In genomic region chr4:150590621-150591282, GRCm38 (mm10) we compare ENCODE assay signal across 14 mouse cellular contexts.
A peak's percentile ranks its signal among the peaks of the same experiment; 100 is the strongest.
DNase-seq lines count a peak whose midpoint lies in the region; ATAC-seq and TF ChIP-seq lines count a peak whose summit lies in the region.
"Had no signal": no experiment of that assay in that cellular context is flagged by ENCODE, and none has a peak within 500 bp of the region (broad histone marks: within the 10 kb centered on the region; RNA-seq: fewer than 3 reads in every experiment).

No protein-coding gene starts in this region.

- DNase-seq in hindbrain, postnatal 0 days (ENCODE audit: low spot score) = no peak
- DNase-seq in midbrain, postnatal 0 days (ENCODE audit: low spot score) = no peak
- DNase-seq in kidney, postnatal 10 days = peak; percentile 63
- no peak for DNase-seq in layer of hippocampus, adult 8-10 months (ENCODE audit: low spot score in 2 of 2)
- DNase-seq in frontal cortex, postnatal 14 days (ENCODE audit: low spot score in 2 of 2) = no peak
- DNase-seq: adrenal gland, adult 2 months; heart, adult 2 months; retina, postnatal 1 day; thymus, postnatal 4 days had no signal

- no peak for TF ChIP-seq CTCF in hindbrain, postnatal 0 days (IDR thresholded peaks at IDR 0.05; ENCODE audit: low read depth)
- no peak for TF ChIP-seq CTCF in midbrain, postnatal 0 days (IDR thresholded peaks at IDR 0.05)

- no peaks in the 10 kb centered on the region for H3K27me3 ChIP-seq in hindbrain, embryonic 12.5 days
- no peaks in the 10 kb centered on the region for H3K27me3 ChIP-seq in hindbrain, postnatal 0 days (ENCODE audit: insufficient read depth, low read length)
- no peaks in the 10 kb centered on the region for H3K27me3 ChIP-seq in midbrain, embryonic 16.5 days (ENCODE audit: control insufficient read depth, insufficient read depth, low read depth, low read length)
- no peaks in the 10 kb centered on the region for H3K27me3 ChIP-seq in midbrain, postnatal 0 days (ENCODE audit: insufficient read depth, low read length)
- no peaks in the 10 kb centered on the region for H3K27me3 ChIP-seq in stomach, embryonic 15.5 days (replicated peaks)

- peaks cover 29% of the 10 kb centered on the region for H3K4me1 ChIP-seq in hindbrain, embryonic 12.5 days
- peaks cover 13% of the 10 kb centered on the region for H3K4me1 ChIP-seq in hindbrain, postnatal 0 days (ENCODE audit: insufficient read depth, low read length)
- peaks cover 31% of the 10 kb centered on the region for H3K4me1 ChIP-seq in midbrain, embryonic 16.5 days (ENCODE audit: control insufficient read depth, insufficient read depth, low read length)
- peaks cover 7% of the 10 kb centered on the region; the same call in 1 of the 2 replicates for H3K4me1 ChIP-seq in midbrain, postnatal 0 days (ENCODE audit: insufficient read depth, low read length)
- H3K4me1 ChIP-seq in stomach, embryonic 15.5 days = peaks cover 48% of the 10 kb centered on the region

- no peak for ATAC-seq in hindbrain, embryonic 12.5 days (ENCODE audit: low FRiP score)
- ATAC-seq in hindbrain, postnatal 0 days = no peak
- ATAC-seq in midbrain, embryonic 16.5 days = no peak
- ATAC-seq in midbrain, postnatal 0 days (ENCODE audit: low FRiP score) = no peak
- no peak for ATAC-seq in stomach, embryonic 15.5 days (ENCODE audit: insufficient read depth, low FRiP score, low read depth)

- H3K36me3 ChIP-seq in hindbrain, embryonic 12.5 days = no peaks in the 10 kb centered on the region
- no peaks in the 10 kb centered on the region for H3K36me3 ChIP-seq in hindbrain, postnatal 0 days (ENCODE audit: insufficient read depth, low read length)
- no peaks in the 10 kb centered on the region for H3K36me3 ChIP-seq in midbrain, embryonic 16.5 days (ENCODE audit: control insufficient read depth, insufficient read depth, low read length)
- no peaks in the 10 kb centered on the region for H3K36me3 ChIP-seq in midbrain, postnatal 0 days (ENCODE audit: insufficient read depth, low read length)
- no peaks in the 10 kb centered on the region for H3K36me3 ChIP-seq in stomach, embryonic 15.5 days
- H3K36me3 ChIP-seq: midbrain, embryonic 10.5 days had no signal

- no peak overlapping the region for H3K9ac ChIP-seq in hindbrain, embryonic 12.5 days
- no peak overlapping the region for H3K9ac ChIP-seq in hindbrain, postnatal 0 days (replicated peaks; ENCODE audit: low read length)
- H3K9ac ChIP-seq in midbrain, embryonic 16.5 days (ENCODE audit: low read depth, low read length) = no peak overlapping the region
- H3K9ac ChIP-seq in midbrain, postnatal 0 days (replicated peaks; ENCODE audit: low read length, poor library complexity, severe bottlenecking) = no peak overlapping the region
- no peak overlapping the region for H3K9ac ChIP-seq in stomach, embryonic 15.5 days

- H3K4me2 ChIP-seq in hindbrain, embryonic 12.5 days (replicated peaks) = no peak overlapping the region
- no peak overlapping the region for H3K4me2 ChIP-seq in hindbrain, postnatal 0 days (ENCODE audit: low read depth, low read length)
- H3K4me2 ChIP-seq in midbrain, embryonic 16.5 days (ENCODE audit: low read length) = no peak overlapping the region
- H3K4me2 ChIP-seq in midbrain, postnatal 0 days (ENCODE audit: low read depth, low read length, poor library complexity, severe bottlenecking) = no peak overlapping the region
- no peak overlapping the region for H3K4me2 ChIP-seq in stomach, embryonic 15.5 days

- 0 out of 2 replicates have a peak overlapping the region, but pooled peaks have one; percentile 17 for H3K27ac ChIP-seq in hindbrain, embryonic 12.5 days
- no peak overlapping the region for H3K27ac ChIP-seq in hindbrain, postnatal 0 days
- 0 out of 2 replicates have a peak overlapping the region, but pooled peaks have one; percentile 25 for H3K27ac ChIP-seq in midbrain, embryonic 16.5 days (ENCODE audit: low read length)
- H3K27ac ChIP-seq in midbrain, postnatal 0 days (ENCODE audit: low read depth, low read length) = no peak overlapping the region
- H3K27ac ChIP-seq in stomach, embryonic 15.5 days = peak overlapping the region; percentile 21; the same call in 1 of the 2 replicates
- H3K27ac ChIP-seq: heart, adult 2 months had no signal

- no peak overlapping the region for H3K4me3 ChIP-seq in hindbrain, embryonic 12.5 days
- H3K4me3 ChIP-seq in hindbrain, postnatal 0 days (ENCODE audit: low read length) = no peak overlapping the region
- H3K4me3 ChIP-seq in midbrain, embryonic 16.5 days (ENCODE audit: low read depth, low read length) = no peak overlapping the region
- H3K4me3 ChIP-seq in midbrain, postnatal 0 days (ENCODE audit: low read depth, low read length) = no peak overlapping the region
- H3K4me3 ChIP-seq in stomach, embryonic 15.5 days (replicated peaks) = no peak overlapping the region
- H3K4me3 ChIP-seq: erythroblast, embryonic 14.5 days; heart, adult 2 months; midbrain, embryonic 10.5 days had no signal

- H3K9me3 ChIP-seq in hindbrain, embryonic 12.5 days (replicated peaks) = no peaks in the 10 kb centered on the region
- H3K9me3 ChIP-seq in hindbrain, postnatal 0 days (ENCODE audit: low read length) = no peaks in the 10 kb centered on the region
- H3K9me3 ChIP-seq in midbrain, embryonic 16.5 days (replicated peaks; ENCODE audit: control insufficient read depth, low read length, poor library complexity, severe bottlenecking) = no peaks in the 10 kb centered on the region
- no peaks in the 10 kb centered on the region for H3K9me3 ChIP-seq in midbrain, postnatal 0 days (ENCODE audit: low read length)
- H3K9me3 ChIP-seq in stomach, embryonic 15.5 days = no peaks in the 10 kb centered on the region
- H3K9me3 ChIP-seq: midbrain, embryonic 10.5 days had no signal

- 41% methylated on average over 3 of the region's 3 CpGs for WGBS in hindbrain, embryonic 12.5 days
- WGBS in hindbrain, postnatal 0 days = 39% methylated on average over 3 of the region's 3 CpGs
- WGBS in midbrain, embryonic 16.5 days = 41% methylated on average over 3 of the region's 3 CpGs
- 46% methylated on average over 3 of the region's 3 CpGs for WGBS in midbrain, postnatal 0 days
- WGBS in stomach, embryonic 15.5 days = 32% methylated on average over 3 of the region's 3 CpGs

Comparison
In these comparisons a context has a peak if more than half of its experiments do, and no peak if none do; other contexts are left out.
1. H3K27ac ChIP-seq: peak in hindbrain, embryonic 12.5 days (single experiment), midbrain, embryonic 16.5 days (single experiment) and stomach, embryonic 15.5 days (single experiment); none in hindbrain, postnatal 0 days (single experiment) and midbrain, postnatal 0 days (single experiment).